18 mouse cellular contexts compared by ENCODE assay signal in genomic region chr16:71120706-71121105, GRCm38 (mm10).
"Had no signal": no experiment of that assay in that cellular context is flagged by ENCODE, and none has a peak within 500 bp of the region (broad histone marks: within the 10 kb centered on the region; RNA-seq: fewer than 3 reads in every experiment).

No protein-coding gene starts in this region.

- DNase-seq: lung, adult 18-20 months; lung, embryonic 14.5 days; lung, postnatal 10 days; lung, postnatal 4 days; retina, postnatal 1 day; right cerebral cortex, adult 18-20 months; right cerebral cortex, postnatal 25 days; right cerebral cortex, postnatal 4 days; spleen, adult 18-20 months; thymus, adult 2 months; thymus, postnatal 25 days; thymus, postnatal 4 days had no signal

- H3K36me3 ChIP-seq: midbrain, embryonic 10.5 days; midbrain, embryonic 13.5 days; midbrain, embryonic 15.5 days; neural tube, embryonic 13.5 days; neural tube, embryonic 15.5 days had no signal

- H3K27ac ChIP-seq: midbrain, embryonic 10.5 days; midbrain, embryonic 13.5 days; midbrain, embryonic 15.5 days; neural tube, embryonic 13.5 days; neural tube, embryonic 15.5 days had no signal

- H3K9ac ChIP-seq: lung, embryonic 14.5 days; midbrain, embryonic 13.5 days; midbrain, embryonic 15.5 days; neural tube, embryonic 13.5 days; neural tube, embryonic 15.5 days had no signal

- H3K4me3 ChIP-seq: midbrain, embryonic 10.5 days; midbrain, embryonic 13.5 days; midbrain, embryonic 15.5 days; myocyte; neural tube, embryonic 13.5 days; neural tube, embryonic 15.5 days had no signal

- H3K9me3 ChIP-seq: midbrain, embryonic 10.5 days; midbrain, embryonic 13.5 days; midbrain, embryonic 15.5 days; neural tube, embryonic 13.5 days; neural tube, embryonic 15.5 days had no signal

- H3K4me1 ChIP-seq: midbrain, embryonic 10.5 days; midbrain, embryonic 13.5 days; midbrain, embryonic 15.5 days; neural tube, embryonic 13.5 days; neural tube, embryonic 15.5 days had no signal
